Mouse (Mus musculus) hindbrain, postnatal 0 days (tissue): ENCODE results near the gene Mog. TPM values are rescaled to one million over a fixed set of nuclear protein-coding genes. Genes with fewer than 3 reads are reported as not detected.
A peak's percentile ranks its signal among the peaks of the same experiment; 100 is the strongest.

ENCODE experiments used
- ATAC-seq: fragments of 200-750 bp; cut with Nextera tagmentation; 2 replicates; pipeline ENCODE4 v1.8.0; 2017; ENCODE audit warnings: mild to moderate bottlenecking, moderate TSS enrichment, moderate library complexity
- DNase-seq: peaks from one replicate; pipeline ENCODE4 v3.0.0-alpha.2; 2015; ENCODE audit warnings: low spot score
- H3K27ac ChIP-seq: fragments of 300-500 bp; sonication (generic); 2 replicates; pipeline ENCODE4 v1.5.1; 2014; ENCODE audit warnings: mild to moderate bottlenecking
- H3K27me3 ChIP-seq: fragments of 300-500 bp; sonication (generic); 2 replicates; pipeline ENCODE4 v1.6.1; 2014; ENCODE audit warnings: low read length, mixed read lengths; ENCODE audit not compliant: insufficient read depth
- H3K36me3 ChIP-seq: fragments of 300-500 bp; sonication (generic); 2 replicates; pipeline ENCODE4 v1.6.1; 2014; ENCODE audit warnings: low read length, mixed read lengths; ENCODE audit not compliant: insufficient read depth
- H3K4me1 ChIP-seq: fragments of 300-500 bp; sonication (generic); 2 replicates; pipeline ENCODE4 v1.6.1; 2014; ENCODE audit warnings: antibody characterized with exemption, low read length, mixed read lengths; ENCODE audit not compliant: insufficient read depth
- H3K4me2 ChIP-seq: fragments of 300-500 bp; sonication (generic); 2 replicates; pipeline ENCODE4 v1.6.1; 2014; ENCODE audit warnings: low read depth, mild to moderate bottlenecking, low read length, moderate library complexity, mixed read lengths
- H3K4me3 ChIP-seq: fragments of 300-500 bp; sonication (generic); 2 replicates; pipeline ENCODE4 v1.5.1; 2014; ENCODE audit warnings: low read length
- H3K9ac ChIP-seq: fragments of 300-500 bp; sonication (generic); replicated peaks from 2 replicates; pipeline ENCODE4 v1.6.1; 2014; ENCODE audit warnings: mild to moderate bottlenecking, low read length, moderate library complexity, mixed read lengths
- H3K9me3 ChIP-seq: fragments of 300-500 bp; sonication (generic); 2 replicates; pipeline ENCODE4 v1.6.1; 2016; ENCODE audit warnings: low read length, mixed read lengths
- CTCF ChIP-seq: IDR thresholded peaks from 2 replicates; pipeline ENCODE4 v1.5.1; 2016; ENCODE audit warnings: antibody characterized with exemption, control low read depth, low read depth
- WGBS: fragments of 180-500 bp; shearing (Covaris S2); extraction: QIAGEN DNeasy Blood & Tissue Kit; methylation state at CpG from one replicate; pipeline ENCODE4 v1.1.7; 2014; 5-methylcytosine and 5-hydroxymethylcytosine counted together
- polyA plus RNA-seq: library from polyadenylated mRNA; unstranded; fragments of >200 nt; fragmentation: Nextera tagmentation; extraction: Ambion mirVana; gene quantifications from 2 replicates; pipeline ENCODE4 v1.2.1, GENCODE M21; 2015
- total RNA-seq: library from RNA; depleted of rRNA; stranded (reverse); fragments of >200 nt; gene quantifications from 2 replicates; pipeline ENCODE4 v1.2.3, GENCODE M21; 2014

Mog gene
- total and polyA plus RNA-seq, 2 experiments from 2014 or later, result 0.52 to 1.5 TPM

DNA sequence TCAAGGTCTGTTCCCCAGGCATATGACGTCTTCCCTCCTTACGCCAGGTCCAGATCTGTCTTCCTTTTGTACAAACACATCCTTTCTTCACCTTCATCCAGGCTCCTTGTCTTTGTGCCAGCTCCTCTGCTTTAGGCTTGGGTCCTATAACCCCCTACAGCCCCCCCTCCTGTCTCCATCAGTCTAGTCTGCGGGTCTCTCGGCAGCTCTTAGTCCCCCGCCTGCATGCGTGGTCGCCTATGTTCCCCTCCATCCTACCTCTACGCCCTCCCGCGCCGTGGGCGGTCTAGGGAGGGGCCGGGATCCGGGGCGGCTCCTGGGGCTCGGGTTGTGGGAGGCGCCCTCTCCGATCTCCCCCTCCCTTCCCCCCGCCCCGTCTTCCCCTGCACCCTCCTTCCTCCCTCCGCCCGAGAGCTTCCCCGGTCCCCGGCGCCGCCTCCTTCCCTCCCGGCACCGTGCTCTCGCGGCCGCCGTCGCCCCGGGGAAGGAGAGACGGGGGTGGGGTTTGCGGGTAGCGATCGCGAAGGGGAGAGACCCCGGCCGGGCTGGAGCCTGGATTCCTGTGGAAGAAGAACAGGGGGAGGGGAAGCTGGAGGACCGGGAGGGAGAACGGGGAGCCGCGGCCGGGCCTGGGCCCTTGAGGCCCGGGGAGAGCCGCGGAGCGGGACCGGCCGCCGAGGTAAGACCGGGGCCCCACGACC lies 22.6 kb upstream of the Mog start, which contains the start of gene Gabbr1:
Gene Gabbr1, plus strand, starts transcription at position 356 of the 701 bp plus-strand sequence.
- ATAC-seq (peak; percentile 81), DNase-seq (peak; percentile 91)
- no peaks in the 10 kb centered on the region for H3K36me3 ChIP-seq
- H3K4me1 ChIP-seq, result peaks cover 14% of the 10 kb centered on the region
- peak within 1 kb of the TSS; percentile 99 for H3K9ac ChIP-seq
- H3K27ac ChIP-seq, result peak within 1 kb of the TSS; percentile 97
- H3K9me3 ChIP-seq, result no peaks in the 10 kb centered on the region
- under 1% methylated on average over 40 of the region's 55 CpGs for WGBS
- H3K4me2 ChIP-seq, result peak within 1 kb of the TSS; percentile 76
- H3K27me3 ChIP-seq, result no peaks in the 10 kb centered on the region
- TF ChIP-seq CTCF, result no peak
- H3K4me3 ChIP-seq, result peak within 1 kb of the TSS; percentile 91

DNA sequence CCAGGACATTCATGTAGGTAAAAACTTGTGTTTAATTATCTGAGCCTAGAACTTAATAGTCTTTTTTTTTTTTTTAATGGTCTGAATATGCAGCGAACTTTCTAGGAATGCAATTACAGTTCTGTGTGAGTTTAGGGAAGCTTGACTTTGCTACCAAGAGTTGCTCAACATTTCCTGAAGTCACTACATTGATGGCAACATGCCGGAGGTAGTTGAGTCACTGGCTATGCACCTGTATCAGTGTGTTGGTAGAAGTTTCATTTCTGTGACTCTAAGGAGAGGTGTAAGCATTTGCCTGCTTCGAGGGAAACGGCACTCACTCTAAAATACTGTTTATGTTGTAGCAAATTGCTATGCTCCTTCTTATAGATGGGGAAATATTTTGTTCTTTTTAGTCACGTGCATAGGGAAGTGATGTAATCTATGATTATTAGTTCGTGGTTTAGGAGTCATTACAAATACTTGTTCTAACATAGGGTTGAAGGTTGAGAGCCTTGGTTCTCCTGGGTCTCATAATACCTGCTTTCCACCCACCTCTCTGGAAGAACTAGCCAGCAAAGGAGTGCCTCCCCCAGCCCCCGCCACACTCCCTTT lies 21.6 kb upstream of the Mog start:
- H3K9me3 ChIP-seq, result no peaks in the 10 kb centered on the region
- H3K27me3 ChIP-seq, result no peaks in the 10 kb centered on the region
- H3K36me3 ChIP-seq, result no peaks in the 10 kb centered on the region
- H3K9ac ChIP-seq, result peak overlapping the region; percentile 99
- peak overlapping the region; percentile 76 for H3K4me2 ChIP-seq
- H3K4me1 ChIP-seq, result peaks cover 14% of the 10 kb centered on the region
- no peak for TF ChIP-seq CTCF
- peak overlapping the region; percentile 91 for H3K4me3 ChIP-seq
- H3K27ac ChIP-seq, result peak overlapping the region; percentile 97; the same call in 1 of the 2 replicates
- DNase-seq, result no peak
- 69% methylated on average over 7 of the region's 7 CpGs for WGBS
- ATAC-seq, result no peak

DNA sequence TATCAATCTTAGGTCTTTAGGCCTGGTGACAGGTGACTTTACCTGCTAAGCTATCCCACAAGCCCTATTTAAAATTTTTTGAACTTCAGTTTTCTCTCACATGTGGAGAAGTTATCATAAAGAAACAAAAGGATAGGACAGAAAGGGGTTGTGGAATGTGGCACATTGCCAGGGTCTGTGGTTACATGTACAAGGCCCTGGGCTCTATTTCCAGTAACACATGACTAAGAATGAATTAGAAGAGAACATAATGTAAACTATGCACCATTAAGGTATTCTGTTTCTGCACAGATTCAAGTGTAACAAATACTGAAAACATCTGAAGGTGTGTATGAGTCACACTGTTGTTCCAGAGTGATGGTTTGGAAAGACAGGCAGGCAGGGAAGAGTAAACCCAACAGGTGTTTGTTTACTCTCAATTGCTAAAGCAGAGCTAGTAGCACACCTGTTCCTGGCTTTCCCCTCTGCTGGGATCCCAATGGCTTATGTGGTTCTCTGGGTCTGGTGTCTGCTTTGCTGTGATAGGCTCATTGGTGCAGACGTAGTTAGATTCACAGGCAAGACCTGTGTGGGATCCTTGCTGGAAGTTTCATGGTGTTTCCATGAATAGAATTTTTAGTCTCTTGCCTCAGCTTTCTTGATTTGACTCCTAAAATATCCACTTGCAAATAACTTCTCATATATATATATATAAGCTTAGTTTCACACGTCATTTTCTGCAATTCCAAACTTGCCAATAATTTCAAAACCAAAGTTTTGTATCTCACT lies 16.1 kb upstream of the Mog start:
- H3K36me3 ChIP-seq, result no peaks in the 10 kb centered on the region
- WGBS, result 83% methylated on average over 2 of the region's 2 CpGs
- TF ChIP-seq CTCF, result no peak
- no peak overlapping the region for H3K4me3 ChIP-seq
- ATAC-seq (no peak), DNase-seq (no peak)
- H3K27ac ChIP-seq, result no peak overlapping the region
- H3K9me3 ChIP-seq, result no peaks in the 10 kb centered on the region
- H3K9ac ChIP-seq, result no peak overlapping the region
- H3K27me3 ChIP-seq, result no peaks in the 10 kb centered on the region
- no peaks in the 10 kb centered on the region for H3K4me1 ChIP-seq
- H3K4me2 ChIP-seq, result no peak overlapping the region

DNA sequence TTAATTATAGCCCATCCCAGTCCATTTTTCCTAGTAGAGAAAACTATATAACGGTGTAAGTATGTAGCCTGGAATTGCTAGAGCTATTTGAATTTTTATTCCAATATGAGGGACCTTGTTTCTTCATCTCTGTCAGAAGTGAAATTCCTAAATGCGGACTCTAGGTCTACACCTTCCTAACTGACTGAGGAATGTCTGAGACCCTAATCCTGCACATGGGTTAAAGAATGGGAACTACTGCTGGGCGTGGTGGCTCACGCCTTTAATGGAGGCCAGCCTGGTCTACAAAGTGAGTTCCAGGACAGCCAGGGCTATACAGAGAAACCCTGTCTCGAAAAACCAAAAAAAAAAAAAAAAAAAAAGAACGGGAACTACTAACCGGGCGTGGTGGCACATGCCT lies 6.0 kb upstream of the Mog start:
- Histone ChIP-seq H3K4me3 (peak overlapping the region; percentile 41), H3K9ac (peak overlapping the region; percentile 50), H3K4me1 (0 out of 2 replicates have a peak, but pooled peaks cover 3% of the 10 kb centered on the region), H3K36me3 (no peaks in the 10 kb centered on the region), H3K27me3 (no peaks in the 10 kb centered on the region), H3K27ac (peak overlapping the region; percentile 95), H3K9me3 (no peaks in the 10 kb centered on the region), H3K4me2 (peak overlapping the region; percentile 51)
- ATAC-seq (peak; percentile 8; the same call in 1 of the 2 replicates), DNase-seq (no peak)
- 68% methylated on average over 8 of the region's 8 CpGs for WGBS
- TF ChIP-seq CTCF, result no peak

DNA sequence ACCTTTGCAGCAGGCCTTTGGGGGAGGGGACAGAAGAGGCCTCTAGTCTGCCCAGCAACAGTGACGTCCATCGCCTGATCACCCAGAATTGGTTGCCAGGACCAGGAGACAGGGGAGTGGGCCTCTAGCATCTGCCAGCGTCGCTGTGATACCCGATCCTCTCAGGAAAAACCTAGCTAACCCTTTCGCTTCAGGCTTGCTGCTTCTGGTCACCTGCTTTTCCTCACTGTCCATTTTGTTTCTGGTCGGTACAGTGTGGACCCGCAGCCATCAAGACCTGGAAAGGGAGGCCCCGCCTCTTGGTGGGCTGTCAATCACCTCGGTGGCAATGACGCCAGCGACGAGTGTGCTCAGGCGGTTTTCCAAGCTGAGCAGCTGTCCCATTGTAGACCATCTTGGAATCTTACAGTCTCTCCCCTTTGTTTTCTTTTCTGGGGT lies 5.5 kb upstream of the Mog start:
- Histone ChIP-seq H3K4me2 (peak overlapping the region; percentile 51), H3K4me1 (0 out of 2 replicates have a peak, but pooled peaks cover 3% of the 10 kb centered on the region), H3K27ac (peak overlapping the region; percentile 95), H3K9ac (peak overlapping the region; percentile 50), H3K36me3 (no peaks in the 10 kb centered on the region), H3K27me3 (no peaks in the 10 kb centered on the region), H3K9me3 (no peaks in the 10 kb centered on the region), H3K4me3 (peak overlapping the region; percentile 41)
- no peak for TF ChIP-seq CTCF
- peak; percentile 99 for ATAC-seq
- DNase-seq, result peak; percentile 99
- 0% methylated on average over 14 of the region's 14 CpGs for WGBS

DNA sequence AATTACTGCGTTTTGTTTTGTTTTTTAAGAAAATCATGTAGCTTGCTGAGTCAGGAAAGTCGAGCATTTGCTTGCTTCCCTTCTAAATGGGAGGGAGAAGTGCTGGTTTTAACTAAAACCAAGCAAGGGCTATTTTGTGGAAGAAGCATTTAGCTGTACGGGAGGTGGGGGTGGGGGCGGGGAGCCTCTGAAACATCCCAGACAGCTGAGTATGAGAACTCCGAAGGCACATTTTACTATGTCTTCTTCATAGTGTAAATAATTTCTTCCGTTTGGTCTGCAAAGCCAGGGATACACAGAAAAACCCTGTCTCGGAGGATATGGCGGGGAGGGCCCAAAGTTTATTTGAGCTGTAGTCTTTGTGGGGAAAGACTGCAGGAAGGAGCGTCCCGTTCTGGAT lies 5.0 kb upstream of the Mog start:
- TF ChIP-seq CTCF, result no peak
- H3K27ac ChIP-seq, result peak overlapping the region; percentile 95
- 4% methylated on average over 10 of the region's 10 CpGs for WGBS
- H3K9me3 ChIP-seq, result no peaks in the 10 kb centered on the region
- peak; percentile 24 for DNase-seq
- peak overlapping the region; percentile 51 for H3K4me2 ChIP-seq
- ATAC-seq, result peak; percentile 31
- H3K4me1 ChIP-seq, result 0 out of 2 replicates have a peak, but pooled peaks cover 3% of the 10 kb centered on the region
- peak overlapping the region; percentile 50 for H3K9ac ChIP-seq
- peak overlapping the region; percentile 41 for H3K4me3 ChIP-seq
- H3K27me3 ChIP-seq, result no peaks in the 10 kb centered on the region
- H3K36me3 ChIP-seq, result no peaks in the 10 kb centered on the region
